Mouse (Mus musculus) right cerebral cortex, postnatal 4 days (tissue): ENCODE data around the gene Gnao1.

Experiments
- DNase-seq: peaks from one replicate; pipeline ENCODE4 v3.0.0-alpha.2; 2022

The Gnao1 gene

DNA sequence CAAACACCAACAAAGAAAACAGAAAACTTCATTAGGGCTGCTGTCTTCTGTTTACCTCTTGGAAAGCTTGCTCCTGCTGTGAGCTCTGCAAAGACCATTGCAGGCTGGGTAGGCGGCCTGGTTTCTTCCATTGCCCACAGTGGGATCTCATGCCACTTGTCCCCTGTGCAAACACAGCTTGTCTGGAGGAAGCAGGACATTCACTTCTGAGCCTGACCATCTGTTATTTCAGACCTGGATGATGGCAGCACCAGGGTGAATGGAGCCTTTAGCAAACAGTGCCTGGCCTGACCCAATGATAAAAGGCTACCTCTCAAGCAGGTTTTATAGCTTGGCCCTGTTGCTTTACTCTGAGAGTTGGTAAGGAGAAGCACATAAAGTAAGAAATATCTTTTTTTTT, 35.4 kb downstream of the Gnao1 start:
- no peak for DNase-seq

DNA sequence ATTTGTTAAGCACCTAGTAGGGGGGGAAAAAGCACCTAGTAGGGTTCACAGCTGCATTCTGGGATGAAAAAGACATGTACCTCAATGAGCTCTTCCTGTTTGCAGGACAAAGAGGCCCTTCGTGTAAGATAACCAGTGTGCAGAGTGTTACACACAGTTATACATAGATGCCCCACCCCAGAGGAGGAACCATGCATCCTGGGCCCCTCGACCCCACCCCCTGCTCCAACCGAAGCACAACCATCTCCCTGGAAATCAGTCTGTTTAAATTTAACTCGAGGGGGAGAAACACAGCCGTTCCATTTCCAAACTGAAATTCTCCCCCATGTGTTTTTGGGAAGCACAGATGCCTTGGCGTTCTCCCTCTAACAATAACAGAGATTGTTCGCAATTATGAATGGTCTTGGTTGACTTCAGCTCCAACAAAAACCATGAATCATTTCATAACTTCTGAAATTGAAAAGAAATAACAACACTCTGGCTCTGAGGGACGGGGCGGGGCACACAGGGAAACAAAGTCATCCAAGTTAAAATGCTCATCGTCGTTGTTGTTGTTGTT, 42.4 kb downstream of the Gnao1 start:
- no peak for DNase-seq

DNA sequence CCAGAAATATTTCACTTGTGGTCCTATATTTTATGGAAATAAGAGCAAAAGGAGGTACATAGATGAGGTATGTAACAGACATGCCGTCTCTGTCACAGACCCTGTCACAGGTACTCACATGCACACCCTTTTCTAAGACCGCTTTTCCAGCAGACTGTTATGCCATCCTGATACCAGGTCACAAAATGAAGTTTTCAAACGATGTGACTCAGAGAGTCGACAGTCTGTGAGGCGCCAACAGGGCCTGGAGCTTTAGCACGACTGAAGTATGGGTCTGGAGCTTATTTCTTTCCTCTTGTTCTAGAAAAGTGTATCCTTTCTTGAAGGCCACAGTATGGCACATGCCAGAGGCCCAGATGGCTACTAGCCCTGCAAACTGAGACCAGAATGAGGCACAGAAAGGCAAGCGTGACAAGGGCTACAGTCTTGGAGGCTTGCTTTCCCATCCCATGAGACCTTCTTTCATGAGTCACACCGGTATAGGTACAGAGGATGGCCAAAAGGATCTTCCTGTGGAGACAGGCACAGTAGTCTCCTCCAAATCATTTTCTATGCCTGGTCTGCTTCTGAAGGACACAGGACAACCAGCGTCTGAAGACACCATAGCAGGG, 43.2 kb downstream of the Gnao1 start:
- DNase-seq, result no peak

DNA sequence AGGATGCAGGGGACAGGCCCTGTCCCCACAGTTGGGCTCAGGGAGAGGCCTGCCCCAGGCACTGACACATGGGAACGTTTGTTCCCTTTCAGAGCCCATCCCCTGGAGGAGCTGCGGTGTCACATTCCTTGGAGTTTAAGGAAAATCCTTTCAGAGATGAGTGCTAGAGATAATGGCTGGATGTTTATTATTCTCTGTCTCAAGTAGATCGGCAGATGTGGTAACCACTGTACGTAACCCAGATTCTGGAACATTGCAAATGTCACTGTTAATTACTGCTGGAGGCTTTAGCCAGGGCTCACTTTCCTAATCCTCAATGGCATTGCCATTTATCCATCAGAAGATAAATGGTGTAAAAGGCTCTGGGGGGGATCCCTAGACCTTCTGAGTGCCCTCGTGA, 44.9 kb downstream of the Gnao1 start:
- no peak for DNase-seq

DNA sequence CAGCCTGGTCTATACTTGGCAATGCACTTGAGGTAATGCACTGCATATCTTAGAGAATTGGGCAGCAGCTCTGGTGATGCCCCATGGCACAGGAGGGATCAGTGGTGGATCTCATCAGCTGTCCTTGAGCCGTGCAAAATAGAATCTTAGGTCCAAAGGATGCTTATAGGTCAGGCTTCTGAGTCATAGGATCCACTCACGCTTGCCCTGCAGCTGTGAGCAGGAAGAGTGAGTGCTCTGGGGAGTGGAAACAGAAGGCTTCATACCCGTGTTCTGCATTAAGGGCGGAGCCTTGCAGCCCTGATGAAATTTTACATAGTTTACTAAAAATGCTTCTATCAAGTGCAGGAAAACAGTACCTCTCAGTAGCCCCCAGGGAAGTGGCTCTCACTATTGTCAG, 45.5 kb downstream of the Gnao1 start:
- no peak for DNase-seq

DNA sequence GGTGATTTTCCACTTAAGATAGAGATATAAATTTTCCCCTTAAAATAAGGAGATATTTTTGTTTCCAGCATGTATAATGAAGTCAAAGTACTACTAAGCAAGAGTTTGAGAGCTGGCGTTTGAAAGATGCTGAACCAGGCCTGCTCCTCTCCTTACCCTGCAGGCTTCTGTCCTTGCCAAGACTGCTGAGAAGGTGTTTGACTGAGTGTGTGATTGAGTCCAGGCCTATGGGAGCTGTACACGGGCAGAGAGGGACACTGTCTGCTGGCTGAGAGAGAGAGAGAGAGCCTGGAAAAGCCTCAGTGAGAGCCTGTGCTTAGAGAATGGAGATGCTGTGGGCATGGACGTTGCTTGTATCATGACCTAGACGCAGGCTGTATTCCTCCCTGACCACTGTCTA, 47.4 kb downstream of the Gnao1 start:
- DNase-seq, result no peak

DNA sequence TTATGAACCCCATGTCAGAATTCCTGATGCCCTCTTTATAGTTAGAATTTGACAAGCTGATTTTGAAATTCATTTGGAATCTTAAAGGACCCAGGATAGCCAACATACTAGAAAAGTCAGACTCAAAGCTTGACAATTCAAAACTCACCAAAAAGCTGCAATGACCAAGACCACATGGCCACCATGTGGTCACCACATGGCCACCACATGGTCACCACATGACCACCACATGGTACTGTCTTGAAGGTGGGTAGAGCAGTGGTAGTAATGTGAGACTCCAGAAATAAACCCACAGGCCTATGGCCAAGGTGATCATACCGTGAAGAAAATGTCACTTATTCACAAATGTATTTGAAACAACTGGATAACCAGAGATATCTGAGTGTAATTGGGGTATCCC, 48.5 kb downstream of the Gnao1 start:
- no peak for DNase-seq

DNA sequence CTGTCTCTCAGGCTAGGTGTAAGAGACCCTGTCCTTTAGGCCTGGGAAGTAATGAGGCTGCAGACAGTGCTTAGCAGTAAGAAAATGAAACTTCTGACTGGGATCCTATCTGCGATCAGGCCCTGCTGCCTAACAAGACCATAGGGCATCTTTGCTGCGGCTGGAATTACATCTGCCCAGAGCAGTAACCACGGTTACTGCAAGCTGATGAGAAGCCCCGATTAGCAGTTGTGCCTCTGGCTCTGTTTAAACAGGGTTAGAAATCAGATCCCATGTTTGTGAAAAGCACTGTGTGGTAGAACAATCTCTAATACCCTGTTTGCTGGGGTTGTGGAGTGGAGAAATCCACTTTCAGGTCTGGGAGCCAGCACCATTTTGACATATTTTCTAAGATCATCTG, 50.3 kb downstream of the Gnao1 start:
- DNase-seq, result no peak

DNA sequence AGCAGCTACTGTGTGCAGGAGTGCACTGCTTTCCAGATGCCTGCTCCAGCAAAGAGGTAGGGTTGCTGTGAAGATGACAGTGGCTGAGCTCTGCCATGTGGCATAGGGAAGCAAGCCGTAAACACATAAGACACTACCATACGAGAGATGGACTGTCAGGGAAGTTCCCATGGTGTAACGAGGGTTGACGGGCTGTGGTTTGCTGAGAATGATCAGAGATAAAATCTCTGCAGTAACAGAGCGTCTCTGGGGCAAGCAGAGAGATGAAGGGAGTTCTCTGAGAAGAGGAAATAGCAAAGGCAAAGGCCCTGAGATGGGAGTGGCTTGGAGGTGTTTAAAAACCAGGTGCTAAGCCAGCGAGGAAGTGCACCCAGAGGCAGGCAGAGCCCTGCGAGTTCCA, 54.3 kb downstream of the Gnao1 start:
- no peak for DNase-seq

DNA sequence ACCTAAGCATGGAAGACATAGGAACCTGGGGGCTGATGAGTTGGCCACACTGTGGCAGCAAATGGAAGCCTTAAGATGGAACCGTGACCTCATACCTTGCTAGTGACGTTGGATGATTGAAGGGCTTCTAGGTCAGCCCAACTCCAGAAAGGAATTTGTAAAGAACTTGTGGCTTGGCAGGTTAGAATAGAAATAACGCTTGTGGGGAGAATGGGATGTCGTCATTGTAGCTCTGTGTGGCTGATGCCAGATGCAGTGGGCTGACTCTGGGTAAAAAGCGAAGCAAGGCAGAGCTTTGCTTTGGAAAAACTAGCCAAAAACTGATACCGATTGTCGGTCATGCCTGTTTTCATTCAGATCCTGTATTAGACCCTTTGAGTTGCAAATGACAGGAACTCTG, 56.5 kb downstream of the Gnao1 start:
- no peak for DNase-seq

DNA sequence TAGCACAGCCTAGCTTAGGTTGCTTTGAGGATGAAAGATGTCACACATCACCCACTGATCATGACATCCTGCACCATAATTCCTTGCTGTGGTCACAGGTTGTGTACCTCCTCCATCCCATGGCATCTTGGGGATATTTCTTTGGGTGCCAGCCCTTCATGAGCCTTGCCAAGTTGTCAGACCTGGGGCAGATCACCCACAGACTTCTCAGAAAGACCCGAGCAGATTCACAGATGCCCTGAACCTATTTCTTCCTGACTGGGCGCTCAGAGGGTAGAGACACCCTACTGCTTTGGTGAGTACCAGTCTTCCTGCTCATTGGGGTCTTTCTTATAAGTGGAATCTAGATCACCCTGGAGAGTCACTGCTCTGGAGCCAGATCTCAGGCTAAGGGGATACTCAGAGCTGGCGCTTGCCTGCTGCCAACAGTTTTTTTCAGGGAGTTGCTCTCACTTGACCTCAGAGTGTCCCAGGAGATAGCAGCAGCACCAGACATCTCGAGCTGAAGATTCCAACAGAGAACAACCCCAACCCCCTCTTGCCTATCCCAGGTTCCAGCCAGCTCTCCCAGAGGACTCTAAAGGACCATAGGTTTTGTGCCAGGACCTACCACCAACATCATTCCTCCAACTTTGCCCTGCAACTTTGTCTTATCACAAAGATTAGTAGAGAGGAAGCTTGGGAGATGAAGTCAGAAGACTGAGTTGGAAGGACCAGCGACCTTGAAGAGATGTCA, 58.9 kb downstream of the Gnao1 start:
- DNase-seq, result no peak

DNA sequence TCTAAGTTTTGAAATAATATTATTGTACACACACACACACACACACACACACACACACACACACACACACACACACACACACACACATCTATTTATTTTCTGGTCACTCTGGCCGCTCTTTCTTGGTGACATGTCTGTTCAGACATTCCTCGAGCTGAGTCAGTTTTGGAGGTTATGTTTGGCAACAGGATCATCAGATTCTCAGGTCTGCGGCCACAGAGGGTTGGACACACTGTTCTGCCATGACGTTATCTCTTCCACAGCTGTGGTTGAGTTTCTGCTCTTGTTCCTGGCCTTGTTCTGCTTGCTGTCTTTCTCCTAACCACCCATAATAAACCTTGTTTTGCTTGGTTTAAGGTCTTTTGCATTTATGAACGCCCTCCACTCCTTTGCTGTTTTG, 61.5 kb downstream of the Gnao1 start:
- DNase-seq, result no peak

DNA sequence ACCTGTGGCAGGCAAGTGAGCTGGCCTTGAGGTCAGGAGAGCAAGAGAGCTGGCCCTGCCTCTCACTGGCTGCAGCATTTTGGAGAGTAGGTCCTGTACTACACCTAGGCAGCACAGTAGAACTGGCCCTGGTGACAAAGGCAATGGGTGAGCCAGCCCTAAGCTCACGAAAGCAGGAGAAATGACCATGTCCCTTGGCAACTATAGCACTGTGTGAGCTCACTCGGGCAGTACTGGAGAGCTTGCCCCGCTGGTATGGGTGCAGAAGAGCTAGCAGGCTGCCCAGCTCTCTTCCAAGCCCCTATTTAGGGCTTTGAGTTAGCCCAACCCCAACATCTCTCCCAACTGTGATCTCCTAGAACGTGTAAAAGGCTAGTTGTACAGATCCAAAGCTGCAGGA, 68.6 kb downstream of the Gnao1 start:
- DNase-seq, result no peak

DNA sequence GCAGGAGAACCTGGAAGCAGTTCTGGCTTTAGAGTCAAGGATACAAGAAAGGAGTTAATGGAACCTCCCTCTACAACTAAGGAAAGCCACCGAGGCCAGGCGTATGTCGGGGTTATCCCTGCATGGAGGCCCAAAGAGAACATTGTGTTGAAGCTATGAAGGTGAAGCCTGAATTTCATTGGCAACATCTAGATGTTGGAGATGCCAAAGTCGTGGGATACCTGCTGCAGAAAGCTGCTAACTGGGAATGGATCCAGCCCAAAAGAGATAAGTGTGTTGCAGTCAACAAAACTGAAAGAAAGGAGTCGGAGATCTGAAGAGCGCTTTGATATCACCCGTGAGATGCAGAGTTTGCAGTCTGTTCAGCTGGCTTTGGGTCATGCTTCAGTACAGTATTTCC, 70.2 kb downstream of the Gnao1 start:
- no peak for DNase-seq

DNA sequence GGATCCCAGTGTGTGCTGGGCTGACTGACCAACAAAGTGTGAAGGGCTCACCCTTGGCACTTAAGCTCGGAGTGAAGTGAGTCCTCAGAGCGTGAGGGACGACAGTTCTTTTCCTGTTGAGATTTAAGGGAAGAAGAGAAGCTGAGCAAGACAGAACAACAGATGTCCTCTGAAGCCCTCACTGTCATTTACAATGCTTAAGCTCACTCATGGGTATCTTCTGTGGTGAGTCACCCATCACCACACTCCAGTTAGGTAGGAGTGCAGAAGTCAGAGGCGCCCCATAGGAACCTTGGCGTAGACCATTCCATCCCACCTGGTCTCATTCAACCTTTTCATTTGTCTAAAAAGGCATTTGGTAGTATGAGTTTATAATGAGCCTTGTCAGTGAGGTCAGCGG, 71.6 kb downstream of the Gnao1 start:
- no peak for DNase-seq

DNA sequence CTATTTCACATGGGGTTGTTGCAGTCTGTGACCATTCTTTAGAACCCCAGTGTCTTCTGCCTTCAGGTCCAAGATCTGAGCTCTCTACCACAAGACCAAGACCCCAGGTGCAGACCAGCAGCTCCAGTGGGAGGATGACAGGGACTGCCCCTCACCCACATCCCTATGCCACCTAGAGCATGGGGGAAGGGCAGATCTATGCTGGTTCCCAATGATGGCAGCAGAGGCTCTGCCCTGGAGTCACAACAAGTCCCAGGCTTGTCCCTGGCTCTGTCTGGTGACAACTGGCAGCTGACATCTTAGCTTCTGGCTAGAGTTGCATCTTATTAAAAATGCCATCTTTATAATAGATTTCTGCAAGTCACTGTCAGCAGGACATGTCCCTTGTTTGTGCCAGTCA, 73.5 kb downstream of the Gnao1 start:
- no peak for DNase-seq

DNA sequence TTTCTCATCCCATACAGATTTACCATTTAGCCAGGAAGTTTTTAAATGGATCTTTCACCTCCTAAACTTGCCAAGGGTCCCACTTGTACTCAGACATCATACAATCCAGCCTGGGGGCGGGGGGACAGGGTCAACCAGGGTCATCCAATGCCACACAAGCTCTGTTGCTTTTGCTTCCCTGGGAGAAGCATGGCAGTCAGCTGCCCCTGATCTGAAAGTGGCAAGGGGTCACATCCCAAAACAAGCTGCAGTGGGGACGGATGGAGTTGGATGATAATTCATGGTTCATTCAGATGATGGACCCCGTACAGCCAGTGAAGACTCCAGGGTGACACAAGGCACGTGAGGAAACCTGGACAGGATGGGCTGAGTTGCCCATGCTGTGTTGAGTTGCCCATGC, 74.0 kb downstream of the Gnao1 start:
- no peak for DNase-seq

DNA sequence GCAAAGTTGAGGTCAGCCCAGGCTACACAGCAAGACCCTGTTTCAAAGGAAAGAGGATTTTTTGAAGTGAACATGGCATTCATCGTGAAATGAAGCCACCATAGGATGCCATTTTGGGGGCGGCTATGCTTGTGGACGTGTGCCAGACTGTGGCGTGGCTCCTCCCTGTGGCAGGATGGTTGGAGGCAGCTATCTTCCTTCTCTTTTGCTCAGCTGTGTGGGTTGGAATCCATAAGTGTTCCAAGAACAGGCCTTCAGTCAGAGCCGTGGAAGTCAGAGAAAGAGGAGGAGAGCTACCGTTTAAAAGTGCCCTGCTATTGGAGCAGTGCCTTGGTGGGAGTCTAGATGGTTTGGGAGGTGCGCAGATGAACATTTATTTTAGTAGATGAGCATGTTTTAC, 74.5 kb downstream of the Gnao1 start:
- no peak for DNase-seq

DNA sequence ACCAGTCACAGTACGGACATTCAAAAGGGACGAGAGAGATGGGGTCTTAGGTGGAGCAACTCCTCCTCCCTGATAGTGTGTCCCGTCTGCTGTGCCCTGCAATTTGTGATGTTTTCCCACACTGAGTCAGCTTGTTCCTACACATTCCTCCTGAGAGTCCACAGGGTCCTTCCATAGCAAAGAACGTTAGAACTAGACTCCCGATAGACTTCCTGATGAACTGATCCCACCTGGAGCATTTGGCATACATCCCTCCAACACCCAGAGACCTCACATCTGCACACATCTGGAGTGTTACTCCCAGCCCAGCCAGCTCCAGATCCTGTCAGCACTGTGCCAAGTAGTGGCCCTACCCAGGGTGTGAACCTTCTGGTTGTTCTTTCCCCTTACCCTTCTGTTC, 76.4 kb downstream of the Gnao1 start:
- DNase-seq, result no peak

DNA sequence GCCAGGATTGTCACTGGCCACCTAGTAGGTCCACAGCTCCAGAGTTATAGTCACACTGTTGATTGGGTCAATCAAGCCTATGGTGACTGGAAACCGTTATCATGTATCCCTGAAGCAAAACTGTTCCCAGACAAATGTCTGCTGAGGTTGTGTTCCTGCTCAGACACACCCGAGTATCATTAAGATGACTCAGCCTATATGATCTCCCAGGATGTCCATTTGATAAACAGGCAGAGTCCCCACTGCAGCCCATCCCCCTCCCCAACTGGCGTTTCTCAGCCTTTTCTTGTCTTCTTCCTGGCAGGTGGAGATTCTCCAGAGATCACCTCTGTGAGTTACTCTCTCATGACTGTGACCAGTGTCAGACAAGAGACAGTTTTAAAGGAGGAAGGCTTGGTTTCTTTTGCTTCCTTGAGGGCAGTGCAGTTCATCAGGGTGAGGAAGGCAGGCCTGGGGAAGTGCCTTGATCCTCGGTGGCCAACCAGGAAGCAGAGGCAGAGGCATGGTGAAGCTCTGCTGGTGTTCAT, 78.4 kb downstream of the Gnao1 start:
- DNase-seq, result no peak

DNA sequence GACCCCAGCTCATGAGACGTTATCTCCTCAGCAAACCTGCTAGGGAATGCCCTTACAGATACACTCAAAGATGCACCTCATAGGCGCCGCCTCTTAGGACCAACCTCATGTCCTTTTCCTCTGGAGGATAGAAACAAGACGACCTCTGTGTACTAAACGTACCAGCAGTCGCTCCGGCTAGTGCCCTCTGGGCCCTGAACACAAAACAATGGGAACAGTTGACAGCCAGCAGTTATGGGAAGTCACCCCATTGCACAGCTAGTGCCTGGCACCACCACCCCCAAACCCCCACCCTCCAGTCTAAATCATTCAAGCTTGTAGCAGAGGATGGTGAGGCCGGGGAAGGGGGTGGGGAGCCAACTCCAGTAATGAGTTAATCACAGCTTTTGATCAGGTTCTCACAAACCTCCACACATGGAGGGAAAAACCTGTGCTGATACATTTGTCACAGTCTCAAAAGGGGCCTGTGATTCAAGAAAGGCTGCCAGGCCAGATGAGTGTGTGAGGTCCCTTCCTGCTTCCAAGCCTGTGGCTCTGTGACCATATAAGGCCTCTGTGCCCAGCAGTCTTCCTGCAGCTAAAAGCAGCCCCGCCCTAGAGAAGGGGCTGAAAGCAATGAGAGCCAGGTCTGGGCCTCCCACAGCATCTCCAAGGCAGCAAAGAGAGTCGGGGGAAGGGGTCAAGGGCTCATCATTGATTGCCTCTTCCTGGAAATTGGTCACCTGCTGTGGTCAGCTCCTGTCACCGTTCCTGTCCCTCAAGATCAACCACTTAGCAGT, 79.1 kb downstream of the Gnao1 start:
- DNase-seq, result no peak

DNA sequence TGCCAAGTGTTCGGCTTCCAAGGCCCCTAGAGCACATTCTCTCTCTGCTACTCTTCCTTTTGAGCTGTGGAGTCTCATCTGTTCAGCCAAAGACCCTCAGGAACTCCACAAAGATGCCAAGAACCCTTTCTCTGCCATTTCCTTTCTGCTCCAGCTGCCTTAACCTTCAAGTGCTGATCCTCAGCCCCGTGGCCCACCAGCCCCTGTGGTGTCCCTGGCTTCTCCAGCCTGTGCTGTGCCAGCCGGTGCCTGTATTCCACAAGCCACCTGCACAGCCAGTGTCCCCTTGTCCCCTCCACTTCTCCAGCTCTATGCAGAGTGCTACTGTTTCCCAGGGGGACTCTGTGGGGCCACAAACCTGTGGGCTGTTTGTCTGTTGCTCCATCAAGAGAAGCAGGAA, 83.8 kb downstream of the Gnao1 start:
- no peak for DNase-seq

DNA sequence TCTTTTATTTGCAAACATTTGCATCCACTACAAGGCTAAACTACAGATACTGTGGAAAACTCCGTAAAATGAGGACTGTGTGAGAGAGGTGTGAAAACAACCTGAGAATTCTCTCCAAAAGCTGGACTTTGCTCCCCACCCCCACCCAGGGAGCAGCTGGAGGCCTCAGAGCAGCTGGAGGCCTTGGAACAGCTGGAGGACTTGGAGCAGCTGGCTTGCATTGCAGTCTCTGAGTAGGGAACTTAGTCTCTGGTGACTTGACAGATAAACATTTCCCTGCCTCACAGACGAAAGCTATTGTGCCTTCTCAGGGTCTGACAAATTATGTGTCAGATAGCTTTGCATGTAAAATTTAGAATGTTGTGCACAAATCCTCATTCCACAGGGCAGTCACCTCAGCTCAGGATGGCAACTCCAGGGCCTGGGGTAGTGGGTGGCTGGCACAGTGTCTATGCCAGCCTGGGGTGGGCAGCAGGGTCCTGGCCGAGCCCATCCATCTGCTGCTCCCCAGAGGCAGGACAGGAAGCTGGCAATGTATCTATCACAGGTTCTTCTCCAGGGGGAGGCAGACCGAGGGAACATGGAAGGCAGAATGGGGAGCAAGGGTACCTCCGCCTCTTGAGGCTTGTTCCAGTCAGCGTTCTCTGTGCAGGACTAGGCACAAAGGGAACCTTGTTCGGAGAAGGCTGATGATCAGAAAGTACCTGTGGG, 87.2 kb downstream of the Gnao1 start:
- DNase-seq, result no peak
